Mouse (Mus musculus) retina, postnatal 1 day (tissue): ENCODE measurements around the gene Olfr1424.
"Not testable (repeated sequence)": the region's sequence is repeated elsewhere in the genome, so short reads cannot be mapped to it uniquely, and the experiment has no call there.

ENCODE experiments used
- DNase-seq: peaks from one replicate; pipeline ENCODE4 v3.0.0-alpha.2; 2012

The Olfr1424 gene

GRCm38 (mm10) chr19:12062582-12062981 is at the start of gene Olfr1424:
TSS of gene Olfr1424 (minus strand) at chr19:12062682.
- DNase-seq, result not testable (repeated sequence)

- DNase-seq, result no peak
Measured at GRCm38 (mm10) chr19:12104541-12104940, 42.1 kb upstream of the Olfr1424 start.

DNA sequence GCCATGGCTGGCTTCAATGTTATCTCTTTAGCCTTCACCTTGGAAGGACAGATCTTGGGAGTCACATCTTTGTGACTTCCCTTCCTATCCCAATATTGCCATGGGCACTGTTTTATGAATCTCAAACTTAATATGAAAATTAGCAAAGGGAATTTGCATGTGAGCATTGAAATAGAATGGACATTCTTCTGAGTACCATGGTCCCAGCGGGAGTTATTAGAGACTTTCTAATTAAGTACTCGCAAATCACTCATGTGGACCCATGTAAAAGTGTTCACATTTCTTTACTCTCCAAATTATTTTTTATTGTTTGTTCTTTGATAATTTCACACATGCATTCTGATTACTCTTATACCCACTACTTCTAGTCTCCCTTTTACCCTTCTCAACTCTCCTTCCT is 40.8 kb upstream of the Olfr1424 start, which contains the start of gene Olfr1427:
Gene Olfr1427 (minus strand): TSS at position 101 of the 400 bp plus-strand sequence.
- no peak for DNase-seq

- DNase-seq, result no peak
Measured at GRCm38 (mm10) chr19:12091913-12092312, 29.4 kb upstream of the Olfr1424 start, which contains the start of gene Olfr1426. TSS of gene Olfr1426 (minus strand) at chr19:12092013.

GRCm38 (mm10) chr19:12077631-12078030 is 15.1 kb upstream of the Olfr1424 start, which contains the start of gene Olfr1425:
TSS of gene Olfr1425 (minus strand) at chr19:12077731.
- DNase-seq, result not testable (repeated sequence)

DNA sequence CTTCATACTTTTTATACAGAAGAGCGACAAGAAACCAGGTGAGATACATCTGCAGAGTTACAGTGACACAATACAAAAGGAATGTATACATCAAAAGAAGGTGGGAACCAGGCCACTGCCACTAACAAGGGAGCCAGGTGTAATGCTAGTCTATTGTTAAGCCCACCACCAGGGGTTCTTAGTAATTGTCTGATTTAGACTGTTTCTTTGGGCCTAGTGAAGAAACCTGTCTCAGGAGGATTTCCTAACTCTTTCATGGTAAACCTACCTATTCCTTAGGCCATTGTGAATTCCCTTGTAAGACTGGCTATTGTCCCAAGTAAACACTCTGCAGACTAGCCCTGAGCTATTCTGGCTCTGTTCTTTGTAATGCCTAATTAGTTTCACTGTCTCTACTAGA is 7.1 kb upstream of the Olfr1424 start:
- not testable (repeated sequence) for DNase-seq

GRCm38 (mm10) chr19:12067806-12068205 is 5.3 kb upstream of the Olfr1424 start:
- not testable (repeated sequence) for DNase-seq

- no peak for DNase-seq
Measured at GRCm38 (mm10) chr19:12043163-12043562, 19.3 kb downstream of the Olfr1424 start.

DNA sequence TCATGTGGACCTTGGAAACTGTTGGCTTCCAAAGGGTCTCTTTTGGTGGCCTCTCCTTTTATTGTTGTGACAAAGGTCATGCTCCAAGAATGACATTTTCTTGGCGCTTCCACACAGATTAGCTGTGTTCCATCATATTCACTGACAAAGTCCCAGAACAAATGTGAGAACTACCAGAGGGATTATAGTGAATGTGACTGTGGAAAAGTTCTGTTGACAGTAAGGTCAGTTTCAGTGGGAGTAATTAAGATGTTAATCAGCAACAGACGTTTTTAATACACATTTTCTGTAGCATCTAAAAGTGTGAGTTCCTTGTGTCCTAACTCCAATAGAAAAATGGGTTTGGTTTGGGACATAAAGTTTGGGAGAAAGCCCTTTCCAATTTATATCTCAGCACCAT is 21.3 kb downstream of the Olfr1424 start, which contains the start of gene Olfr1423:
Gene Olfr1423 (minus strand): TSS at position 101 of the 400 bp plus-strand sequence.
- no peak for DNase-seq

GRCm38 (mm10) chr19:12037727-12038126 is 24.8 kb downstream of the Olfr1424 start:
- no peak for DNase-seq

DNA sequence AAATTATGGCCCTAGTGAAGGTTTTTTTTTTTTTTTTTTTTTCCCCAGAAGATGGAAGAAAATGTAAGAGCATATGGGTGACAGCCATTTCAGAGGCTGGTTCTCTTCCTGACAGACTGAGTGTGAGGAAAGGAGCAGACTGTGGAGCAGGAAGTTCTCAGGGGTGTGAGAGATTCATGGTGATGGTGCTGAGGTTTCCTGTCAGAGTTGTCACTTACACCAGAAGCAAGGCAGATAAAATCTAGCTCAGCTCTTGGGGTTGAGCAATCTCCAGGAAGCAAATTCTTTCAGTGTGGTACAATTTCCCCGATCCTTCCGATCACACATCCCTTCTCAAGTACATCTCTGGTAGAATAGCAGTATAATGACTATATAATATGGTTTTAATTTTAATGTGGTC is 35.9 kb downstream of the Olfr1424 start:
- DNase-seq, result no peak

DNA sequence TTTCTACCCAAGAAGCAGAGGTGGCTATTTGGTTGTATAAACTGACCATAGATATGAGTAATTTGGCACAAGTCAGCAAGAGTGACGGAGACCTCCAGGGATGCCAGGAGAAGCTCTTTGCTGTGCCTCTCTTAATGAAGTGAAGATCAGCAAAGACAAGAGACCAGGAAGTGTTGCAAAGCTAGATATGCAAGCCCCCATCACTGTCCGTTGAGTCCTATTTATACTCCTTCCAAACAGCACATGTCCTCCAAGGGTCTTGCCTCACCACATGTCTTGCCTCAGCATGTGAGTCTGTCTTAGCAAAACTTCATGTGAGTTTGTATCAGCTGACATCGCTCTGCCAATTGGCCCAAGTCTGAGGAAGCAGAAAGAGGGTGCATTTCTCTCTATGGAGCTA is 37.1 kb downstream of the Olfr1424 start:
- no peak for DNase-seq

GRCm38 (mm10) chr19:12024149-12024548 is 38.3 kb downstream of the Olfr1424 start:
- DNase-seq, result no peak

- no peak for DNase-seq
Measured at GRCm38 (mm10) chr19:12016192-12016591, 46.3 kb downstream of the Olfr1424 start.

DNA sequence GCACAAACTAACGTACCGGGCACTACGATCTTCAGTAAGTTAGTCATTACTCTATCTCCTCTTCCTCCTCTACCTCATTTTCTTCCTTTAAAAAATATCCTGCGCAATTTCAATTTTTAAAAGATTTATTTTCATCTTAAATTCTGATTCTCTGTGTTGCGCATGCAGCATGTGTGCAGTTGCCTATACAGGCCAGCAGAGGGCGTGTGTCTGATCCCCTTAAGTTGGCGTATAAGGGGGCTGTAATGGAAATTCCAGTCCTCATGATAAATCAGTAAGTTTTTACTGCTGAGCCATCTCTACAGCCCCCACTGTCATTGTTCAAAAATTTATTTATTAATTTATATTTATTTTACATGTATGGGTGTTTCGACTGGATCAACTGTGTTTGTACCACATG is 46.8 kb downstream of the Olfr1424 start:
- no peak for DNase-seq

- DNase-seq, result peak; percentile 54
Measured at GRCm38 (mm10) chr19:12013228-12013627, 49.3 kb downstream of the Olfr1424 start.

DNA sequence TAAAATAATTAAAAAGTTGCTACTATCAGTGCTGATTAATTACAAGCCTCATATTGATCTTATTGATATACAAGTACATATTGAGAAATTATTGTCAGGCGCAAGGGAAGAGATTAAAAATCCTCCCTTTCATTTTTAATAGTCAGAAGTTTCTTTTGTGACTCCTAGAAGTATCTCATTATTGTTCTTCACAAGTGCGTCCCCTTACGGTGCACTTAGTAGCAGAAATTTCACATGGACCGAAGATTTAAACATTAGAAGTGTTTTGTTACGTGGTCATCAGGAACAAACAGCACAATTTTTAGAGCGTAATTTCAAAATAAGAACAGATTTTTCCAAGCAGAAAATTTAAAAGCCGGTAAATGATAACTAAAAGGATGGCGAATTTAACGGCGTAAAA is 49.9 kb downstream of the Olfr1424 start:
- DNase-seq, result no peak

GRCm38 (mm10) chr19:12011560-12012556 is 50.6 kb downstream of the Olfr1424 start:
- DNase-seq, result peak; percentile 95

DNA sequence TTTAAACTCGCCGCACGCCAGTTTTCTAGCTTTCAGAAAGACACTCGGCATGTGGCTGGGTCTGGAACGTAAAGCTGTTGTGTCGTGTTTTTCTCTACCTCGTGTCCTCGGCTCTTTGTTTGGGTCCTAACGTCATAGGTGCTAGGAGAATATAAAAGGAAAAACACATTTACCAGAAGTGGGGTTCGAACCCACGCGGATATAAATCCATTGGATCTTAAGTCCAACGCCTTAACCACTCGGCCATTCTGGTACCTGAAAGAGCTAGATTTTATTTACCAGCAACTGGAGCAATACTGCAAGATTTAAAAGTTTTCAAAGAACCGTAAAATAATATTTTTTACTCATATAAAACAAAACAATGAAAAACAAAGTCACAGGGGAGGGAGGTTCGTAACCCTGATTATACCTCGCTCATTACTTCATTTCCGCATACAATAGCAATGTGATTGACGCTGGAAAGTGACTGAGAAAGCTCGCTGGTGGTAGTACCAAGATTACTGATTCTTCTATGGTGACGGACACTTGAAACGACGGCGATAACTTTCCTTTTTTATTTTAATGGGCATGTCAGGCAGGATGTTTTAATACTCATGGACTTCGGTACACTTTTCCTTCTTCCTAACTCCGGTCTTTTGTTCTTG is 51.4 kb downstream of the Olfr1424 start:
- DNase-seq, result peak; percentile 94

- peak; percentile 85 for DNase-seq
Measured at GRCm38 (mm10) chr19:12010281-12010771, 52.2 kb downstream of the Olfr1424 start.

- peak; percentile 88 for DNase-seq
Measured at GRCm38 (mm10) chr19:12009501-12010280, 52.8 kb downstream of the Olfr1424 start.
